Mouse (Mus musculus): ENCODE results near the gene Gp6. TPM values are rescaled to one million over a fixed set of nuclear protein-coding genes. Genes with fewer than 3 reads are reported as not detected.

Gene Gp6
- polyA plus RNA-seq, 1 experiment, result not detected

DNA sequence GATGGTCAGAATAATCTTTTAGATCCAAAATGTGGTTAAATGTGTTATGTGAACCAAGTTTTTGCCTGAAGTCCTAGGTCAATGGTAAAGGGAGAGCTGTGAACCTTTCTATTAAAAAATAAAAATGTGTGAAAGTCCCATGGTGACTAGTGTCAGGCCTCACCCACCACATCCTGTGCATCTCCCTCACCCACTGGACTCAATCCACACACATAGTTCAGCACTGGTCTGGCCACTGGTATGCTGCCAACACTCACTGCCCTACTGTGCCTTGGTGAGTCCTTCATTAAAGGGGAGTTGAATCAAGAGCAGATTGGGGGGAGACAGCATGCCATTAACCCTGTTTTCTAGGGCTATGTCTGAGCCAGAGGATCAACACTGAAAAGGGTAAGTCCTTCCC is 60.0 kb downstream of the Gp6 start, which contains the start of gene Ncr1:
Gene Ncr1, plus strand, starts transcription at position 216 of the 400 bp plus-strand sequence.
- Histone ChIP-seq H3K36me3 (ENCODE audit: control insufficient read depth, insufficient read depth) (no peaks in the 10 kb centered on the region), H3K79me2 (ENCODE audit: control insufficient read depth, insufficient read depth) (no peaks in the 10 kb centered on the region), H3K4me2 (ENCODE audit: low read depth) (no peak within 1 kb of the TSS), H3K27me3 (ENCODE audit: control insufficient read depth, insufficient read depth, insufficient read length) (no peaks in the 10 kb centered on the region), H3K4me3 (no peak within 1 kb of the TSS), H3ac (ENCODE audit: control insufficient read depth, insufficient read length) (no peak within 1 kb of the TSS)
- TF ChIP-seq POLR2A (IDR thresholded peaks at IDR 0.05; ENCODE audit: insufficient read length, low read depth) (no peak), MAX (IDR thresholded peaks at IDR 0.05; ENCODE audit: low read depth) (no peak), MYOD1 (IDR thresholded peaks at IDR 0.05; ENCODE audit: control insufficient read depth in 1 of 3, insufficient read length in 2 of 3, low read depth in 2 of 3) (no peak), MYOG (IDR thresholded peaks at IDR 0.05; ENCODE audit: control insufficient read depth in 1 of 3, insufficient read depth in 1 of 3, insufficient read length in 2 of 3, low read depth in 2 of 3) (no peak), E2F4 (IDR thresholded peaks at IDR 0.05; ENCODE audit: insufficient read depth) (no peak), TCF3 (IDR thresholded peaks at IDR 0.05; ENCODE audit: insufficient read length, low read depth) (no peak), CEBPB (IDR thresholded peaks at IDR 0.05; ENCODE audit: insufficient read depth, poor library complexity, severe bottlenecking) (no peak), POLR2AphosphoS2 (IDR thresholded peaks at IDR 0.05; ENCODE audit: insufficient read length, low read depth) (no peak), USF1 (IDR thresholded peaks at IDR 0.05; ENCODE audit: low read depth) (no peak), REST (IDR thresholded peaks at IDR 0.05; ENCODE audit: insufficient read depth, insufficient read length) (no peak), SRF (IDR thresholded peaks at IDR 0.05; ENCODE audit: control insufficient read depth, insufficient read length, low read depth) (no peak), TCF12 (IDR thresholded peaks at IDR 0.05; ENCODE audit: insufficient read depth, poor library complexity, severe bottlenecking) (no peak)

DNA sequence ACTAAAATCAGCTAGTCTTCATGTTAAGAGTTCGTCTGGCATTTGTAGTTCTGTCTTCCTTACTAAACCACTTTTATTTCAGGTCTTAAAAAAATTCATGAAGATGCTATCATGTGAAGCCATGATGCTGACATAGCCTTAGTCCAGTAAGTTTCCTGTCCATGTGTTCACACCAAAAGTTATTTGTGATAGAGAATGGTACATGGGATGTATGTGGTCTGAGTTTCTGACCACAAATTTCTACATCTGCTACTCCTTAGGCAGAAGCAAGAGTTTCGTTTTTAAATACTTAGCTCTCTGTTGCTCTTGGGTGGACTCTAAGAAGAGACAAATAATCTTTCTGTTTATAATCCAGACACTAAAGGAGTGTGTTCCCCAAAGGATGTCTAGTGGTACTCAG is 74.2 kb downstream of the Gp6 start:
- H3K4me2 ChIP-seq (ENCODE audit: low read depth), result no peak overlapping the region
- no peaks in the 10 kb centered on the region for H3K27me3 ChIP-seq (ENCODE audit: control insufficient read depth, insufficient read depth, insufficient read length)
- no peaks in the 10 kb centered on the region for H3K79me2 ChIP-seq (ENCODE audit: control insufficient read depth, insufficient read depth)
- TF ChIP-seq SRF (IDR thresholded peaks at IDR 0.05; ENCODE audit: control insufficient read depth, insufficient read length, low read depth) (no peak), E2F4 (IDR thresholded peaks at IDR 0.05; ENCODE audit: insufficient read depth) (no peak), POLR2A (IDR thresholded peaks at IDR 0.05; ENCODE audit: insufficient read length, low read depth) (no peak), USF1 (IDR thresholded peaks at IDR 0.05; ENCODE audit: low read depth) (no peak), TCF3 (IDR thresholded peaks at IDR 0.05; ENCODE audit: insufficient read length, low read depth) (no peak), POLR2AphosphoS2 (IDR thresholded peaks at IDR 0.05; ENCODE audit: insufficient read length, low read depth) (no peak), REST (IDR thresholded peaks at IDR 0.05; ENCODE audit: insufficient read depth, insufficient read length) (no peak), MAX (IDR thresholded peaks at IDR 0.05; ENCODE audit: low read depth) (no peak), MYOG (IDR thresholded peaks at IDR 0.05; ENCODE audit: control insufficient read depth in 1 of 3, insufficient read depth in 1 of 3, insufficient read length in 2 of 3, low read depth in 2 of 3) (no peak), CEBPB (IDR thresholded peaks at IDR 0.05; ENCODE audit: insufficient read depth, poor library complexity, severe bottlenecking) (no peak), TCF12 (IDR thresholded peaks at IDR 0.05; ENCODE audit: insufficient read depth, poor library complexity, severe bottlenecking) (no peak), MYOD1 (IDR thresholded peaks at IDR 0.05; ENCODE audit: control insufficient read depth in 1 of 3, insufficient read length in 2 of 3, low read depth in 2 of 3) (no peak)
- no peak overlapping the region for H3K4me3 ChIP-seq
- H3ac ChIP-seq (ENCODE audit: control insufficient read depth, insufficient read length), result no peak overlapping the region
- no peaks in the 10 kb centered on the region for H3K36me3 ChIP-seq (ENCODE audit: control insufficient read depth, insufficient read depth)

Other genes with a start within 250 kb of the Gp6 start
- 3.2 TPM for gene Leng9, start 247.4 kb downstream of the Gp6 start, polyA plus RNA-seq (2012; fragmentation: generic; extraction: Trizol)
- 26.5 TPM for gene Cdc42ep5, start 232.9 kb downstream of the Gp6 start, polyA plus RNA-seq (2012; fragmentation: generic; extraction: Trizol)
- not detected for gene Lilra5, start 160.0 kb downstream of the Gp6 start, polyA plus RNA-seq (2012; fragmentation: generic; extraction: Trizol)
- gene Ncr1, start 60.0 kb downstream of the Gp6 start, polyA plus RNA-seq (2012; fragmentation: generic; extraction: Trizol), result not detected
- 16.4 TPM for gene Rdh13, start 47.9 kb upstream of the Gp6 start, polyA plus RNA-seq (2012; fragmentation: generic; extraction: Trizol)
- 0.12 TPM for gene Eps8l1, start 62.9 kb upstream of the Gp6 start, polyA plus RNA-seq (2012; fragmentation: generic; extraction: Trizol)
- gene Ppp1r12c, start 103.9 kb upstream of the Gp6 start, polyA plus RNA-seq (2012; fragmentation: generic; extraction: Trizol), result 39.0 TPM
- 1,403 TPM for gene Tnnt1, start 118.6 kb upstream of the Gp6 start, polyA plus RNA-seq (2012; fragmentation: generic; extraction: Trizol)
- 13.3 TPM for gene Tnni3, start 126.5 kb upstream of the Gp6 start, polyA plus RNA-seq (2012; fragmentation: generic; extraction: Trizol)
- 2.2 TPM for gene Dnaaf3, start 134.7 kb upstream of the Gp6 start, polyA plus RNA-seq (2012; fragmentation: generic; extraction: Trizol)
- gene Syt5, start 149.8 kb upstream of the Gp6 start, polyA plus RNA-seq (2012; fragmentation: generic; extraction: Trizol), result 0.22 TPM
- not detected for gene Ptprh, start 206.3 kb upstream of the Gp6 start, polyA plus RNA-seq (2012; fragmentation: generic; extraction: Trizol)
- 2.2 TPM for gene Tmem86b, start 233.7 kb upstream of the Gp6 start, polyA plus RNA-seq (2012; fragmentation: generic; extraction: Trizol)

Data from myocyte (in vitro differentiated cells).